1 mouse cellular context compared by ENCODE assay signal in the genomic region with DNA sequence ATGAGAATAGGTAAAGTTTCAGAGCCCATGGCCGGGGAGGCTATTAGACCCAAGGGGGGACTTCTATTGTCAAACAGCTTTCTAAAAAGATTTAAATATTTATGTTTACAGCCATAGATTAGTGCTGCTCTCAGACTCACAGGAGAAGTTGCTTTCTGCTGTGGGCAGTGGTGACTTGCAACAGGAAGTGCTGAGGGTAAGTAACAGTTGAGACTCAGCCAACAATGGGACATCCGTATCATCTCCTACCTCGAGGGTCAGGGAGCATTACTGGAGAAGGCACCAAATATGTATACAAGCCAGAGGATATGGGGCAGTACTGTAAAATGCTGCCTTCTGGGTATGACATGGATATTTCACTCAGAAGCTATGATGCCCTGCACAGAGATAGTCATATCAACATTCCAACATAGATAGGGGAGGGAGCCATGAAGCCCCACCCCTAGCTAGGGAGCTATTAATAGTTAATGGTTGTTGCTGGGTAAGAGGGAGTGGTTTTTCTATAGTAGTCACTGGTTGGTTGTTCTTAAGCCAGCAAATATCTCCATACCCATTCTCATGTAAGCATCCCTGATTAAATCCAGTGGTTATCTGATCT.
TF ChIP-seq lines count a peak whose summit lies in the region.

No protein-coding gene starts in this region.

TF ChIP-seq in myocyte, 11 proteins besides CTCF, POLR2A, EP300 and RAD21 (continued from another document):
- TF ChIP-seq E2F4 (IDR thresholded peaks at IDR 0.05; ENCODE audit: insufficient read depth) = no peak
- no peak for TF ChIP-seq CEBPB (IDR thresholded peaks at IDR 0.05; ENCODE audit: insufficient read depth, poor library complexity, severe bottlenecking)
- no peak for TF ChIP-seq SRF (IDR thresholded peaks at IDR 0.05; ENCODE audit: control insufficient read depth, insufficient read length, low read depth)
- no peak for TF ChIP-seq TCF3 (IDR thresholded peaks at IDR 0.05; ENCODE audit: insufficient read length, low read depth)
- TF ChIP-seq POLR2AphosphoS2 (IDR thresholded peaks at IDR 0.05; ENCODE audit: insufficient read length, low read depth) = no peak
- no peak for TF ChIP-seq REST (IDR thresholded peaks at IDR 0.05; ENCODE audit: insufficient read depth, insufficient read length)
- TF ChIP-seq MAX (IDR thresholded peaks at IDR 0.05; ENCODE audit: low read depth) = no peak
